Mouse (Mus musculus) kidney, adult 2 months (tissue): Measurements from ENCODE around the gene Camkk2. TPM values are rescaled to one million over a fixed set of nuclear protein-coding genes. Genes with fewer than 3 reads are reported as not detected.
A peak's percentile ranks its signal among the peaks of the same experiment; 100 is the strongest.

ENCODE experiments used
- DNase-seq: peaks from one replicate; pipeline ENCODE4 v3.0.0; 2021
- H3K27ac ChIP-seq: fragments of 200-500 bp; 2 replicates; pipeline ENCODE4 v1.5.1; 2012; ENCODE audit warnings: low read depth, low read length, control low read depth, inconsistent platforms; ENCODE audit not compliant: insufficient read depth
- H3K27me3 ChIP-seq: fragments of 200-500 bp; replicated peaks from 2 replicates; pipeline ENCODE4 v1.6.1; 2012; ENCODE audit warnings: mild to moderate bottlenecking, moderate library complexity, low read length, inconsistent platforms; ENCODE audit not compliant: control insufficient read depth, insufficient read depth
- H3K36me3 ChIP-seq: fragments of 200-500 bp; 2 replicates; pipeline ENCODE4 v1.6.1; 2012; ENCODE audit warnings: mild to moderate bottlenecking, moderate library complexity, low read length, inconsistent platforms; ENCODE audit not compliant: control insufficient read depth, insufficient read depth
- H3K4me1 ChIP-seq: fragments of 200-500 bp; 2 replicates; pipeline ENCODE4 v1.6.1; 2011; ENCODE audit warnings: low read length; ENCODE audit not compliant: control insufficient read depth, insufficient read depth
- H3K4me3 ChIP-seq: fragments of 200-500 bp; 2 replicates; pipeline ENCODE4 v1.5.1; 2011; ENCODE audit warnings: mild to moderate bottlenecking, low read depth, low read length, control low read depth; ENCODE audit not compliant: insufficient read depth
- CTCF ChIP-seq: fragments of 200-500 bp; conservative IDR thresholded peaks from 2 replicates; pipeline ENCODE4 v1.5.1; 2011; ENCODE audit warnings: low read depth, mild to moderate bottlenecking, control low read depth, low read length, moderate library complexity, mixed read lengths; ENCODE audit not compliant: insufficient read depth, insufficient read length
- POLR2A ChIP-seq: fragments of 200-500 bp; IDR thresholded peaks from one replicate; pipeline ENCODE4 v1.6.1; 2011; ENCODE audit warnings: low read depth, low read length, control low read depth
- WGBS: fragments of 180-500 bp; shearing (Covaris S2); methylation state at CpG from one replicate; pipeline ENCODE4 v1.1.7; 2018; 5-methylcytosine and 5-hydroxymethylcytosine counted together
- polyA plus RNA-seq: library from polyadenylated mRNA; depleted of rRNA; stranded (reverse); fragments of >200 nt; gene quantifications from 2 replicates; pipeline ENCODE4 v1.2.3, GENCODE M21; 2012; rRNA removed

Camkk2 gene
- polyA plus RNA-seq = 17.7 and 18.8 TPM in 2 replicates

DNA sequence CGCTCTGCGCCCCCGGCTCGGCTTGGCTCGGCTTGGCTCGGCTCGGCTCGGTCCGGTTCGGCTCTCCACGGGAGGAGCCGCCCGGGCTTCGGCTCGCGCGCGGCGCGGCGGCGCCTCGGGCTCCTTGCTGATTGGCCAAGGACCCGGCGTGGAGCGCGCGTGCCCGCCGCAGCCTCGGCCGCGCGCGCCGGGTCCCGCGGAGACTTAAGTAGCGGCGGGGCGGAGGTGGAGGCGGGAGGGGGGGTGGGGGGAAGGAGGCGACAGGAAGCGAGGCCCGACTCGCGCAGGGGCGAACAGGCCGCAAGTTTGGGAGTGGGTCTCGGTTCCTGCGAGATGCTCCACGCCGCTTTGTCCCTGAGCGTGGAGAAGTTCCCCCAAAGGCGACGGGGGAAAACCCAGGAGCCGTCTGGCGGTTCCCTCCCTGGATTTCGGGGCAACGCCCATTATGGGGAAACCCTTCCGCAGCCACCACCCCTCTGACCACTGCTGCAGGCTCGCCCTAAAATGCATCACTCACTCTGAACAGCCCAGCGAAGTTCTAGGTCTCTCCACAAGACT, at the start of gene Camkk2:
Camkk2 (minus strand) TSS at position 133 of the 558 bp plus-strand sequence.
- Histone ChIP-seq H3K27ac (peak within 1 kb of the TSS; percentile 84), H3K27me3 (no peaks in the 10 kb centered on the region), H3K4me1 (no peaks in the 10 kb centered on the region), H3K36me3 (no peaks in the 10 kb centered on the region), H3K4me3 (peak within 1 kb of the TSS; percentile 84)
- DNase-seq = peak; percentile 92
- TF ChIP-seq POLR2A (peak; percentile 16), CTCF (no peak)
- 1% methylated on average over 43 of the region's 63 CpGs for WGBS

DNA sequence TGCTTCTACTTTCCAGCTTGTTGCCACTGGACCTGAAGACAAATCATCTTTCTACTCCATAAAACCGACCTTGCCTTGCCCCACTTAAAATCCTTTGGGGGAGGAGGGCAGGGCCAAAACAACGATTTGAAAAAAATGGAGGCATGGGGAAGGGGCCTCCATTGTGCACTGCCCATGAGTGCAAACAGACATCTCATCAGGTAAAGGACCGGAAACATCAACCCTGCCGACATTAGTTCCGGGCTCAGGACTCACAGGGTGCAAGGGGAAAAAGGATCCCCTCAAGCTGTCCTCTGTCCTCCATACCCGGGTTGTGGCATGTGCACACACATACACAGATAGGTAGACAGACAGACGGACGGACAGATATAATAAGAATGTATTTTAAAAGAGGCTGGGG, 45.9 kb upstream of the Camkk2 start:
- 80% methylated on average over 8 of the region's 8 CpGs for WGBS
- no peak for DNase-seq
- H3K4me1 ChIP-seq = 0 out of 2 replicates have a peak, but pooled peaks cover 2% of the 10 kb centered on the region
- H3K27me3 ChIP-seq = no peaks in the 10 kb centered on the region
- no peaks in the 10 kb centered on the region for H3K36me3 ChIP-seq
- H3K4me3 ChIP-seq = no peak overlapping the region
- TF ChIP-seq POLR2A (no peak), CTCF (no peak)
- H3K27ac ChIP-seq = no peak overlapping the region

DNA sequence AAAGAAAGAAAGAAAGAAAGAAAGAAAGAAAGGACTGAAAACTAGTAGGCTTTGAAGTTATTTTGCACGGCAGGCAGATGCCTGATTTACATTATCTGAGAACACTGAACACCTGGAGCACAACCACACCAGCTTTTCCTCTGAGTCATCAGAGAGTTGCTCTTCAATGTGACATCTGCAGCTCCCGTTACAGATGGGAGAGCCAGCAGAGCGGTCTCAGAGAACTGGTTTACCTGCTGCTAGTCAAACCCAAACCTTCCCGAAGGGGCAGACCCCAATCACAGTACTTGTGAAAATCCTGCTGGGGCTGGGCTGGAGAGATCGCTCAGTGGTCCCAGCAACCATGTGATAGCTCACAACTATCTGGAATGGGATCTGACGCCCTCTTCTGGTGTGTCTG, 45.2 kb upstream of the Camkk2 start:
- H3K4me1 ChIP-seq = 0 out of 2 replicates have a peak, but pooled peaks cover 4% of the 10 kb centered on the region
- DNase-seq = no peak
- WGBS = 72% methylated on average over 6 of the region's 6 CpGs
- no peaks in the 10 kb centered on the region for H3K36me3 ChIP-seq
- no peak overlapping the region for H3K27ac ChIP-seq
- no peaks in the 10 kb centered on the region for H3K27me3 ChIP-seq
- no peak overlapping the region for H3K4me3 ChIP-seq
- TF ChIP-seq POLR2A = no peak
- no peak for TF ChIP-seq CTCF

GRCm38 (mm10) chr5:122823976-122824375, 44.8 kb upstream of the Camkk2 start:
- 57% methylated on average over 1 of the region's 1 CpGs for WGBS
- TF ChIP-seq CTCF (no peak), POLR2A (no peak)

DNA sequence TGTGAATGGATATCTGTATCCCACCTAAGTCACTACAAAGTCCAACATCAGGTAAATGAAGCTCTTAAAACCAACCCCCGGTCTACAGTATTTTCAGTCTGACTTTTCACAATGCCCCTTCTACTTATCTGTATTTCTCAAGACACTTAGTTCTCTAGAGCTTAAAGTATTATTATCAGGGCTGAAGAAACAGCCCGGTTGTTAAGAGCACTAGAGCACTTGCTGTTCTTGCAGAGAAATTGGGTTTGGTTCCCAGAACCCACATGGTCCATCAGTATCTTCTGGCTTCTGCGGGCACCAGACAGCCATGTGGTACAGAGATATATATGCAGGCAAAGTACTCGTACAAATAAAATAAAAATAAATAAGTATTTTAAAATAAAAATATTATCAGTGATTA, 43.2 kb upstream of the Camkk2 start:
- 0 out of 2 replicates have a peak, but pooled peaks cover 4% of the 10 kb centered on the region for H3K4me1 ChIP-seq
- no peak overlapping the region for H3K4me3 ChIP-seq
- H3K27ac ChIP-seq = no peak overlapping the region
- H3K36me3 ChIP-seq = no peaks in the 10 kb centered on the region; the same call in 1 of the 2 replicates
- no peak for DNase-seq
- TF ChIP-seq POLR2A (no peak), CTCF (no peak)
- 94% methylated on average over 4 of the region's 4 CpGs for WGBS
- H3K27me3 ChIP-seq = no peaks in the 10 kb centered on the region

More at GRCm38 (mm10) chr5:122823976-122824375, 44.8 kb upstream of the Camkk2 start:
- Histone ChIP-seq H3K27ac (no peak overlapping the region), H3K4me3 (no peak overlapping the region), H3K27me3 (no peaks in the 10 kb centered on the region), H3K36me3 (no peaks in the 10 kb centered on the region), H3K4me1 (0 out of 2 replicates have a peak, but pooled peaks cover 4% of the 10 kb centered on the region)
- no peak for DNase-seq

DNA sequence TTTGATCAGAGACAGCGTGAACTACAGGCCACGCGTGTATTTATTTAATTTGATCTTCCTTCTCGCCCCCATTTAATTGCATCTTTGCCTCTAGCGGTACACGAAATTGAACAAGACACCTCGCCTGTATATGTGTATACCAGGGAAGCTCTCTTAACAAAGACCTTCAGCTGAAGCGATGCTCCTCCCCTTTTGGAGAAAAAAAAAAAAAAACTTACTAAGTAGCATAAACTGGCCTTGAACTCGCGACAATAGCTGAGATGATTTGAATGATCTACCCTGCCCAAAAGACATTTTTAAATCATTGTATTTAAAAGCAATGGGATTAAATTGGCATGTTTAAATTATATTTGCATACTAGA, 42.3 kb upstream of the Camkk2 start:
- no peak for TF ChIP-seq CTCF
- no peak for TF ChIP-seq POLR2A
- Histone ChIP-seq H3K36me3 (peaks cover 2% of the 10 kb centered on the region; the same call in 1 of the 2 replicates), H3K27ac (peak overlapping the region; percentile 78), H3K4me1 (0 out of 2 replicates have a peak, but pooled peaks cover 4% of the 10 kb centered on the region), H3K27me3 (no peaks in the 10 kb centered on the region), H3K4me3 (peak overlapping the region; percentile 42)
- under 1% methylated on average over 10 of the region's 10 CpGs for WGBS
- DNase-seq = no peak

GRCm38 (mm10) chr5:122820777-122821523, 41.7 kb upstream of the Camkk2 start, which contains the start of gene Anapc5:
TSS of gene Anapc5 (minus strand) at chr5:122821339.
- peak within 1 kb of the TSS; percentile 76 for H3K4me3 ChIP-seq
- H3K4me1 ChIP-seq = 0 out of 2 replicates have a peak, but pooled peaks cover 4% of the 10 kb centered on the region
- peak; percentile 97 for DNase-seq
- peaks cover 2% of the 10 kb centered on the region; the same call in 1 of the 2 replicates for H3K36me3 ChIP-seq
- peak within 1 kb of the TSS; percentile 81 for H3K27ac ChIP-seq
- WGBS = under 1% methylated on average over 55 of the region's 55 CpGs
- TF ChIP-seq CTCF (no peak), POLR2A (peak; percentile 28)
- H3K27me3 ChIP-seq = no peaks in the 10 kb centered on the region
